Mouse (Mus musculus): ENCODE data around the gene Cluap1.

Cluap1 gene

GRCm38 (mm10) chr16:3908537-3909111 is at the start of gene Cluap1, which contains the start of gene 1700037C18Rik:
Gene Cluap1, plus strand, starts transcription at chr16:3908801.
Gene 1700037C18Rik, minus strand, starts transcription at chr16:3908689.
- peak; percentile 89 for DNase-seq (ENCODE audit: low read depth)

GRCm38 (mm10) chr16:3859254-3859653 is 49.3 kb upstream of the Cluap1 start:
- DNase-seq (ENCODE audit: low read depth): no peak

- DNase-seq (ENCODE audit: low read depth): no peak
Measured at GRCm38 (mm10) chr16:3871815-3872214, 36.8 kb upstream of the Cluap1 start.

- peak; percentile 79 for DNase-seq (ENCODE audit: low read depth)
Measured at GRCm38 (mm10) chr16:3872216-3873047, 36.2 kb upstream of the Cluap1 start, which contains the start of gene Naa60. Gene Naa60, plus strand, starts transcription at chr16:3872375.

- no peak for DNase-seq (ENCODE audit: low read depth)
Measured at GRCm38 (mm10) chr16:3876346-3876745, 32.3 kb upstream of the Cluap1 start.

GRCm38 (mm10) chr16:3884201-3885064 is 24.2 kb upstream of the Cluap1 start, which contains the start of the genes Zfp597 and Gm20695:
Gene Zfp597, minus strand, starts transcription at chr16:3884561.
Gene Gm20695, plus strand, starts transcription at chr16:3884648.
- DNase-seq (ENCODE audit: low read depth): peak; percentile 85

- DNase-seq (ENCODE audit: low read depth): no peak
Measured at GRCm38 (mm10) chr16:3885065-3885670, 23.4 kb upstream of the Cluap1 start.

GRCm38 (mm10) chr16:3891621-3892295 is 16.8 kb upstream of the Cluap1 start:
- no peak for DNase-seq (ENCODE audit: low read depth)

GRCm38 (mm10) chr16:3893739-3894138 is 14.9 kb upstream of the Cluap1 start:
- DNase-seq (ENCODE audit: low read depth): no peak

GRCm38 (mm10) chr16:3895173-3895792 is 13.3 kb upstream of the Cluap1 start:
- DNase-seq (ENCODE audit: low read depth): no peak

GRCm38 (mm10) chr16:3896046-3896445 is 12.6 kb upstream of the Cluap1 start:
- no peak for DNase-seq (ENCODE audit: low read depth)

- no peak for DNase-seq (ENCODE audit: low read depth)
Measured at GRCm38 (mm10) chr16:3896553-3896952, 12.0 kb upstream of the Cluap1 start.

GRCm38 (mm10) chr16:3907471-3907870 is 1.1 kb upstream of the Cluap1 start:
- DNase-seq (ENCODE audit: low read depth): no peak

- no peak for DNase-seq (ENCODE audit: low read depth)
Measured at GRCm38 (mm10) chr16:3909118-3909517, 517 bp downstream of the Cluap1 start.

GRCm38 (mm10) chr16:3920756-3921155 is 12.2 kb downstream of the Cluap1 start:
- no peak for DNase-seq (ENCODE audit: low read depth)

- no peak for DNase-seq (ENCODE audit: low read depth)
Measured at GRCm38 (mm10) chr16:3923515-3923914, 14.9 kb downstream of the Cluap1 start.

GRCm38 (mm10) chr16:3923966-3924365 is 15.4 kb downstream of the Cluap1 start:
- peak; percentile 29 for DNase-seq (ENCODE audit: low read depth)

- no peak for DNase-seq (ENCODE audit: low read depth)
Measured at GRCm38 (mm10) chr16:3928582-3928981, 20.0 kb downstream of the Cluap1 start.

- no peak for DNase-seq (ENCODE audit: low read depth)
Measured at GRCm38 (mm10) chr16:3929151-3929550, 20.6 kb downstream of the Cluap1 start.

- DNase-seq (ENCODE audit: low read depth): no peak
Measured at GRCm38 (mm10) chr16:3933536-3933935, 24.9 kb downstream of the Cluap1 start.

- peak; percentile 39 for DNase-seq (ENCODE audit: low read depth)
Measured at GRCm38 (mm10) chr16:3934091-3934490, 25.5 kb downstream of the Cluap1 start.
